Mouse (Mus musculus) lung, postnatal 0 days (tissue): Measurements from ENCODE around the gene Fam129b. TPM values are rescaled to one million over a fixed set of nuclear protein-coding genes. Genes with fewer than 3 reads are reported as not detected.

ENCODE experiments used
- ATAC-seq: fragments of 200-750 bp; cut with Nextera tagmentation; 2 replicates; pipeline ENCODE4 v1.8.0; 2017; ENCODE audit warnings: moderate library complexity
- DNase-seq: peaks from one replicate; pipeline ENCODE4 v3.0.0-alpha.2; 2016; ENCODE audit warnings: low spot score
- H3K27ac ChIP-seq: fragments of 300-500 bp; sonication (generic); 2 replicates; pipeline ENCODE4 v1.5.1; 2014; ENCODE audit warnings: antibody characterized with exemption, mild to moderate bottlenecking, low read length, mixed read lengths
- H3K27me3 ChIP-seq: fragments of 300-500 bp; sonication (generic); replicated peaks from 2 replicates; pipeline ENCODE4 v1.6.1; 2014; ENCODE audit warnings: low read length, mixed read lengths; ENCODE audit not compliant: insufficient read depth
- H3K36me3 ChIP-seq: fragments of 300-500 bp; sonication (generic); 2 replicates; pipeline ENCODE4 v1.6.1; 2014; ENCODE audit warnings: low read length, mixed read lengths; ENCODE audit not compliant: insufficient read depth
- H3K4me1 ChIP-seq: fragments of 300-500 bp; sonication (generic); 2 replicates; pipeline ENCODE4 v1.6.1; 2014; ENCODE audit warnings: antibody characterized with exemption, low read depth, low read length, mixed read lengths; ENCODE audit not compliant: insufficient read depth
- H3K4me2 ChIP-seq: fragments of 300-500 bp; sonication (generic); replicated peaks from 2 replicates; pipeline ENCODE4 v1.6.1; 2014; ENCODE audit warnings: low read depth, mild to moderate bottlenecking, low read length, moderate library complexity, mixed read lengths
- H3K4me3 ChIP-seq: fragments of 300-500 bp; sonication (generic); 2 replicates; pipeline ENCODE4 v1.5.1; 2014; ENCODE audit warnings: low read depth, low read length
- H3K9ac ChIP-seq: fragments of 300-500 bp; sonication (generic); replicated peaks from 2 replicates; pipeline ENCODE4 v1.6.1; 2014; ENCODE audit warnings: low read depth, mild to moderate bottlenecking
- H3K9me3 ChIP-seq: fragments of 300-500 bp; sonication (generic); 2 replicates; pipeline ENCODE4 v1.6.1; 2016; ENCODE audit warnings: low read length, mixed read lengths
- CTCF ChIP-seq: IDR thresholded peaks from 2 replicates; pipeline ENCODE4 v1.5.1; 2016; ENCODE audit warnings: antibody characterized with exemption, mild to moderate bottlenecking
- EP300 ChIP-seq: IDR thresholded peaks from 2 replicates; pipeline ENCODE4 v1.6.1; 2016; ENCODE audit warnings: antibody characterized with exemption, mild to moderate bottlenecking, control low read depth
- WGBS: fragments of 180-500 bp; shearing (Covaris S2); extraction: QIAGEN DNeasy Blood & Tissue Kit; methylation state at CpG from one replicate; pipeline ENCODE4 v1.1.7; 2014; 5-methylcytosine and 5-hydroxymethylcytosine counted together
- polyA plus RNA-seq: library from polyadenylated mRNA; unstranded; fragments of >200 nt; fragmentation: Nextera tagmentation; extraction: Ambion mirVana; gene quantifications from 2 replicates; pipeline ENCODE4 v1.2.1, GENCODE M21; 2015

The Fam129b gene
- polyA plus RNA-seq, 1 experiment from 2014 or later: 121 TPM

GRCm38 (mm10) chr2:32903470-32903869 lies 27.6 kb downstream of the Fam129b start:
- WGBS: 58% methylated on average over 4 of the region's 4 CpGs
- no peak overlapping the region for H3K9ac ChIP-seq
- H3K4me1 ChIP-seq: peaks cover 39% of the 10 kb centered on the region

GRCm38 (mm10) chr2:32904637-32905036 lies 28.7 kb downstream of the Fam129b start:
- Histone ChIP-seq H3K27ac (peak overlapping the region; percentile 64), H3K4me1 (peaks cover 42% of the 10 kb centered on the region), H3K36me3 (no peaks in the 10 kb centered on the region), H3K9me3 (no peaks in the 10 kb centered on the region), H3K9ac (no peak overlapping the region), H3K27me3 (no peaks in the 10 kb centered on the region), H3K4me3 (no peak overlapping the region), H3K4me2 (no peak overlapping the region)
- DNase-seq (peak; percentile 49), ATAC-seq (peak; percentile 10; the same call in 1 of the 2 replicates)
- TF ChIP-seq EP300: no peak
- no peak for TF ChIP-seq CTCF
- 67% methylated on average over 5 of the region's 5 CpGs for WGBS

More at GRCm38 (mm10) chr2:32903470-32903869, 27.6 kb downstream of the Fam129b start:
- Histone ChIP-seq H3K9me3 (no peaks in the 10 kb centered on the region), H3K27me3 (no peaks in the 10 kb centered on the region), H3K27ac (no peak overlapping the region), H3K4me2 (no peak overlapping the region), H3K36me3 (no peaks in the 10 kb centered on the region), H3K4me3 (no peak overlapping the region)
- ATAC-seq (no peak), DNase-seq (no peak)
- no peak for TF ChIP-seq CTCF
- no peak for TF ChIP-seq EP300

- no peak overlapping the region for H3K9ac ChIP-seq
- H3K36me3 ChIP-seq: 0 out of 2 replicates have a peak, but pooled peaks cover 3% of the 10 kb centered on the region
- no peak for TF ChIP-seq CTCF
- no peak for TF ChIP-seq EP300
- 42% methylated on average over 8 of the region's 8 CpGs for WGBS
- H3K27ac ChIP-seq: peak overlapping the region; percentile 64
- DNase-seq (peak; percentile 54), ATAC-seq (peak; percentile 8; the same call in 1 of the 2 replicates)
- H3K4me3 ChIP-seq: no peak overlapping the region
- peaks cover 43% of the 10 kb centered on the region for H3K4me1 ChIP-seq
- H3K4me2 ChIP-seq: no peak overlapping the region
- no peaks in the 10 kb centered on the region for H3K9me3 ChIP-seq
- no peaks in the 10 kb centered on the region for H3K27me3 ChIP-seq
Measured at GRCm38 (mm10) chr2:32905297-32905696, 29.4 kb downstream of the Fam129b start.

GRCm38 (mm10) chr2:32907442-32907841 lies 31.5 kb downstream of the Fam129b start:
- WGBS: 34% methylated on average over 8 of the region's 8 CpGs
- no peak for DNase-seq
- Histone ChIP-seq H3K9me3 (no peaks in the 10 kb centered on the region), H3K4me1 (peaks cover 44% of the 10 kb centered on the region), H3K4me3 (no peak overlapping the region), H3K9ac (no peak overlapping the region), H3K36me3 (peaks cover 15% of the 10 kb centered on the region), H3K27me3 (no peaks in the 10 kb centered on the region), H3K4me2 (no peak overlapping the region), H3K27ac (peak overlapping the region; percentile 78)
- TF ChIP-seq EP300 (no peak), CTCF (no peak)
- ATAC-seq: no peak

- Histone ChIP-seq H3K9me3 (no peaks in the 10 kb centered on the region), H3K4me2 (peak overlapping the region; percentile 20), H3K27me3 (no peaks in the 10 kb centered on the region), H3K36me3 (peaks cover 15% of the 10 kb centered on the region), H3K9ac (no peak overlapping the region), H3K27ac (peak overlapping the region; percentile 78), H3K4me3 (no peak overlapping the region), H3K4me1 (peaks cover 44% of the 10 kb centered on the region)
- peak; percentile 81 for TF ChIP-seq EP300
- TF ChIP-seq CTCF: no peak
- 2% methylated on average over 6 of the region's 6 CpGs for WGBS
- DNase-seq (peak; percentile 94), ATAC-seq (peak; percentile 74)
Measured at GRCm38 (mm10) chr2:32908272-32908671, 32.4 kb downstream of the Fam129b start.

- Histone ChIP-seq H3K36me3 (peaks cover 15% of the 10 kb centered on the region), H3K4me2 (peak overlapping the region; percentile 20), H3K9me3 (no peaks in the 10 kb centered on the region), H3K4me3 (no peak overlapping the region), H3K4me1 (peaks cover 39% of the 10 kb centered on the region), H3K27ac (peak overlapping the region; percentile 78), H3K27me3 (no peaks in the 10 kb centered on the region), H3K9ac (no peak overlapping the region)
- DNase-seq (peak; percentile 76), ATAC-seq (peak; percentile 61)
- TF ChIP-seq EP300: no peak
- TF ChIP-seq CTCF: no peak
- WGBS: 8% methylated on average over 11 of the region's 11 CpGs
Measured at GRCm38 (mm10) chr2:32908796-32909195, 32.9 kb downstream of the Fam129b start.
